Mouse (Mus musculus) hindbrain, embryonic 16.5 days (tissue): ENCODE results near the gene Ddb2. TPM values are rescaled to one million over a fixed set of nuclear protein-coding genes. Genes with fewer than 3 reads are reported as not detected.

Source experiments
- ATAC-seq: fragments of 200-750 bp; cut with Nextera tagmentation; 2 replicates; pipeline ENCODE4 v1.8.0; 2017; ENCODE audit warnings: moderate TSS enrichment, moderate library complexity
- H3K27ac ChIP-seq: fragments of 300-500 bp; sonication (generic); 2 replicates; pipeline ENCODE4 v1.5.1; 2014; ENCODE audit warnings: low read depth, mild to moderate bottlenecking, control low read depth, low read length, moderate library complexity
- H3K27me3 ChIP-seq: fragments of 300-500 bp; sonication (generic); replicated peaks from 2 replicates; pipeline ENCODE4 v1.6.1; 2014; ENCODE audit warnings: low read length; ENCODE audit not compliant: control insufficient read depth, insufficient read depth
- H3K36me3 ChIP-seq: fragments of 300-500 bp; sonication (generic); 2 replicates; pipeline ENCODE4 v1.6.1; 2014; ENCODE audit warnings: mild to moderate bottlenecking, low read length, moderate library complexity, mixed read lengths; ENCODE audit not compliant: control insufficient read depth, insufficient read depth
- H3K4me1 ChIP-seq: fragments of 300-500 bp; sonication (generic); 2 replicates; pipeline ENCODE4 v1.6.1; 2014; ENCODE audit warnings: low read depth, low read length; ENCODE audit not compliant: control insufficient read depth, insufficient read depth
- H3K4me2 ChIP-seq: fragments of 300-500 bp; sonication (generic); 2 replicates; pipeline ENCODE4 v1.6.1; 2014; ENCODE audit warnings: mild to moderate bottlenecking, low read length, control low read depth, moderate library complexity
- H3K4me3 ChIP-seq: fragments of 300-500 bp; sonication (generic); 2 replicates; pipeline ENCODE4 v1.5.1; 2014; ENCODE audit warnings: mild to moderate bottlenecking, low read length, control low read depth, moderate library complexity
- H3K9ac ChIP-seq: fragments of 300-500 bp; sonication (generic); 2 replicates; pipeline ENCODE4 v1.6.1; 2014; ENCODE audit warnings: low read depth, mild to moderate bottlenecking, control low read depth, low read length, moderate library complexity
- H3K9me3 ChIP-seq: fragments of 300-500 bp; sonication (generic); 2 replicates; pipeline ENCODE4 v1.6.1; 2014; ENCODE audit warnings: mild to moderate bottlenecking, low read length, moderate library complexity; ENCODE audit not compliant: control insufficient read depth
- WGBS: fragments of 180-500 bp; shearing (Covaris S2); extraction: QIAGEN DNeasy Blood & Tissue Kit; methylation state at CpG from one replicate; pipeline ENCODE4 v1.1.7; 2014; 5-methylcytosine and 5-hydroxymethylcytosine counted together
- polyA plus RNA-seq: library from polyadenylated mRNA; unstranded; fragments of >200 nt; fragmentation: Nextera tagmentation; extraction: Ambion mirVana; gene quantifications from 2 replicates; pipeline ENCODE4 v1.2.1, GENCODE M21; 2015

Ddb2 gene
- polyA plus RNA-seq, 1 experiment from 2014 or later, result 16.1 TPM

DNA sequence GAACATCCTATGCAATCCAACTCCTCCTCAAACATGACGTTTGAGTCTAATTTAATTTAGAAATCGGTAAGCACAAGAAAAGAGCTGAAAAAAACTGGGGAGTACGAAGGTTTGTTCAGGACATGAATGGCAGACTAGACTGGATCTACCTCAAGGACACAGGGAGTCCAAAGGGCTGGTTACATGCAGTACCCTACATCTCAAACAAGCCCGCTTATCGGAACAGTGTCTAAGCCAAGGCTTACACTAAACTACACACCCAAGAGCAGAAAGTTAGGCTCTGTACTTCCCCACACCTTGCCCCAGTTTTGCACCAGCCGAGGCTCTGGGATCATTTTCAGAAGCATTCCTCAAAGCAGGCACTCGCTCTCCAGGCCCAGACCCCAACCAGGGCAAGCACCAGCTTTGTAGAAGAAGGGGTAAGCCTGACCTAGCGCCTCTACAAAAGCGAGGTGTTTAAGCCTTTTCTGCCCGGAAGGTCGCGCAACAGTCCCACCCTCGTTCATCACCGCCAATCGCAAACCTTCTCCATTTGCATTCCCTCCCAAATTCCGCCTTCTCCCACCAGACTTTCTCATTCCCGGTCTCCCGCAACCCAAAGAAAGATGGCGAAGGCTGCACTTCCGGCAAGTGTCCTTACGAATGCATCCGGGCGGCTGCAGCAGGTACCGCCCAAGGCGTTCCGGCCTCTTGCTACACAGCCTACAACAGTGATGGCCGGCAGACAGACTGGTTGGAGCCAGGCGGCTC, 34.4 kb downstream of the Ddb2 start, which contains the start of the genes Nr1h3 and Acp2:
Gene Nr1h3 (minus strand): TSS at position 613 of the 750 bp plus-strand sequence.
Gene Acp2 (plus strand): TSS at position 664 of the 750 bp plus-strand sequence.
- H3K4me2 ChIP-seq, result peak within 1 kb of the TSS; percentile 76
- H3K27me3 ChIP-seq, result no peaks in the 10 kb centered on the region
- H3K4me3 ChIP-seq, result peak within 1 kb of the TSS; percentile 79
- no peaks in the 10 kb centered on the region for H3K9me3 ChIP-seq
- H3K4me1 ChIP-seq, result peaks cover 17% of the 10 kb centered on the region
- peaks cover 9% of the 10 kb centered on the region for H3K36me3 ChIP-seq
- H3K9ac ChIP-seq, result peak within 1 kb of the TSS; percentile 90
- H3K27ac ChIP-seq, result peak within 1 kb of the TSS; percentile 87
- peak; percentile 98 for ATAC-seq
- 2% methylated on average over 28 of the region's 28 CpGs for WGBS

DNA sequence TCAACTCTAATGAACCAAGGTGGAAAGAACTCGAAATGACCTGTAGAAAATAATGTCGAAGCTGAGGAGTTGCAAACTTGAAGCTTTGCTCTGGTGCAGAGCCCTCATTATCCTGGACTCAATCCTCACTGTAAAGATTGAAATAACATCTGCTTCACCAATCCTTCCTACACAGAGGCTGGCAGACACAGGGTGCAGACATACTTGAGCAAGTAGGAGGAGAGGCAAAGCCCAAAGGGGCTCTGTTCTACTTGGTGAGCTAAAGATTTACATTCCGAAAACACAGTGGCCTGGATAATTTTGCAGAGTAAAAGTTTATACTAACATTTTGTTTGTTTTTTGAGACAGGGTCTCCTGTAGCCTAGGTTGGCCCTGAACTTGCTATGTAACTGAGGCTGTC, 37.9 kb downstream of the Ddb2 start:
- Histone ChIP-seq H3K9ac (no peak overlapping the region), H3K36me3 (no peaks in the 10 kb centered on the region), H3K27me3 (no peaks in the 10 kb centered on the region), H3K4me2 (no peak overlapping the region), H3K9me3 (no peaks in the 10 kb centered on the region), H3K4me3 (no peak overlapping the region), H3K4me1 (peaks cover 11% of the 10 kb centered on the region), H3K27ac (no peak overlapping the region)
- no peak for ATAC-seq
- WGBS, result 82% methylated on average over 3 of the region's 3 CpGs

DNA sequence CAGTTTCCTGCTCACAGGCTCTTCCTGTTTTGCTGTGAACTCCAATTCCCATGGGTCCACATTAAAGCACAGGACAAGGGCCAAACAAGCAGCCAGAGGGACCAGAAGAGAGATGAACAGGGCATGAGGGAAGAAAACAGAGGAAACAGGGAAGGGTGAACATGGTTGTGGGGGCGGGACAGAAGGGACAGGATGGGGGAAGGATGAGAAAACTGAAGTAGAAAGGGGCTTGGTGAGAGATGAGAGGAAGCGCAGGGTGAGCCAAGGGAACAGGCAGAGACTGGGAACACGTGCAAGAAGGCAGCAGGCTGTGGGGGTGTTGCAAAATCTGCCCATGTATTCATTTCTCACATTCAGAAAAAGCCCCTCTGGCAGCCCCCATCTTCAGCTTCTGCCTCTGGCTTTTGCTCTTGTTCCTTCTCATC, 40.2 kb downstream of the Ddb2 start:
- Histone ChIP-seq H3K4me2 (no peak overlapping the region), H3K27me3 (no peaks in the 10 kb centered on the region), H3K4me3 (no peak overlapping the region), H3K9ac (no peak overlapping the region), H3K9me3 (no peaks in the 10 kb centered on the region), H3K27ac (no peak overlapping the region; the same call in 1 of the 2 replicates), H3K4me1 (no peaks in the 10 kb centered on the region; the same call in 1 of the 2 replicates), H3K36me3 (no peaks in the 10 kb centered on the region)
- 70% methylated on average over 3 of the region's 3 CpGs for WGBS
- no peak for ATAC-seq

DNA sequence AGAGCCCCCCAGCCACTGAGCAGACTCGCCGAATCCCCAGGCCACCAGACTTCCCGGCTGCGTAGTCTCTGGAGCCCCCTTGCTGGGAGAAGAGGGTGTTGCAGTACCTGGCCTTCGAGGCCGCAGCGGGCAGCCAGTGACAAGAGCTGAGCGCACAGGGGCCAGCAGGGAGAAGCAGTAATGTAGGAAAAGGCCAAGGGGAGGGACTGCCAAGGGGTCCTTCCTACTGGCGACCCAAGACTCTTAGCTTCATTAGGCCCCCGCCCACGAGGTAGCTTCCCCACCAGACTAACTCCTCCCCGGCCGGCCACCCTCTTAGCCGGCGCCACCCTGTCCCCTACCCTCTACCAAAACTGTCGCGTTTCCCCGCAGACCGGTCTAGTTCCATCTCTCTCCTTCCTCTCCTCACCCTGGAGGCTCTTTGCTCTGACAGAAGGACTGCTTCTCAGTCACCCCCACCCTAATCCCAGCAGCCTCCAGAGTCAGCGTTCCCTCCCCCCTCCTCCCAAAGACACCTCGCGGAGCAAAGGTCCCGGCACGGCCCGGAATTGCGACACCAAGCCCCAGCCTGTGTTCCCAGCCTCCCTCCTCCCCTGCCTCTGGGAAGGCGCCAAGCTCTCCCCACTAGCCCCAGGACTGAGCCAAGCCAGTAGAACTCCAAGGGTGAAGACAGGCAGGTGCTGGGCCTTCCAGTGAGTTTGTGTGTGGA, 42.0 kb downstream of the Ddb2 start:
- no peaks in the 10 kb centered on the region for H3K36me3 ChIP-seq
- H3K9ac ChIP-seq, result peak overlapping the region; percentile 53
- no peaks in the 10 kb centered on the region; the same call in 1 of the 2 replicates for H3K4me1 ChIP-seq
- WGBS, result 2% methylated on average over 27 of the region's 27 CpGs
- H3K27me3 ChIP-seq, result no peaks in the 10 kb centered on the region
- peak overlapping the region; percentile 62 for H3K4me2 ChIP-seq
- no peaks in the 10 kb centered on the region for H3K9me3 ChIP-seq
- H3K27ac ChIP-seq, result 0 out of 2 replicates have a peak overlapping the region, but pooled peaks have one; percentile 29
- peak; percentile 84 for ATAC-seq
- H3K4me3 ChIP-seq, result peak overlapping the region; percentile 33

DNA sequence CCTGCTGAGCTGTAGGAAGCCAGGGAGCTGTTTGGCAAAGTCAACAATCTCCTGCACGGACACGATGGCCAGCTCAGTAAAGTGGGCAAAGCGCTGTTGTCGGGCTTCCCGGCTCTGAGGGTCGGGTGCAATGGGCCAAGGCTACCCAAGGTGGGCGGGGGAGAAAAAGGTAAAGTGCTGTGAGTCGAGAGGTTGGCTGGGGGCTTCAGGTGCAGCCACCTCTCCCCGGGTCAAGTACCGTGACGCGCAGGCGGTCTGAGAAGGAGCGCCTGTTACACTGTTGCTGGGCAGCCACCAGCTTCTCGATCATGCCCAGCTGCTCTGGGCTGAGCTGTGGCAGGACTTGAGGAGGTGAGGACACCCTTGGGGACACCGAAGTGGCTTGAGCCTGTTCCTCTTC, 46.3 kb downstream of the Ddb2 start:
- Histone ChIP-seq H3K4me2 (no peak overlapping the region), H3K4me1 (no peaks in the 10 kb centered on the region; the same call in 1 of the 2 replicates), H3K27me3 (no peaks in the 10 kb centered on the region), H3K9me3 (no peaks in the 10 kb centered on the region), H3K9ac (no peak overlapping the region), H3K36me3 (no peaks in the 10 kb centered on the region), H3K4me3 (no peak overlapping the region), H3K27ac (no peak overlapping the region)
- 93% methylated on average over 16 of the region's 16 CpGs for WGBS
- ATAC-seq, result peak; percentile 6; the same call in 1 of the 2 replicates

DNA sequence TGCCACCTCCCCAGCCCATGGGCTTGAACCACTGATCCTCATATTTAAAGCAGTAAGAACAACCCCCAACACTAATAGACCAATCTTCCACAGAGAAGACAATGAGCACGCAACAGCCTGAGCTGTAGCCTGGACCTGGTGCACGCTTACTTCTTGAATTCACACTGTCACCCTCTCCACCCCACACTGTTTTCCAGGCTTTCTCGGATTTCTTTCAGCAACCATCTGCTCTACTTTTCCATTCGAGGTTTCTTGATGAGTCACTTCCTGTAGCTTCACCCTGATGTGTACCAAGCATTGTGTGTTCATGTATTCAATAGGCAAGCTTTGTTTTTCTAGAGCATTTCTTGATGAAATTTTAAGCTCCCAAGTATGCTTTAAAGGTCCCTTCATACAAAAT, 49.4 kb downstream of the Ddb2 start:
- peaks cover 5% of the 10 kb centered on the region; the same call in 1 of the 2 replicates for H3K4me1 ChIP-seq
- WGBS, result 71% methylated on average over 4 of the region's 4 CpGs
- no peaks in the 10 kb centered on the region for H3K9me3 ChIP-seq
- H3K4me3 ChIP-seq, result no peak overlapping the region
- no peak for ATAC-seq
- no peak overlapping the region for H3K27ac ChIP-seq
- no peaks in the 10 kb centered on the region for H3K27me3 ChIP-seq
- H3K4me2 ChIP-seq, result no peak overlapping the region
- no peak overlapping the region for H3K9ac ChIP-seq
- no peaks in the 10 kb centered on the region for H3K36me3 ChIP-seq

DNA sequence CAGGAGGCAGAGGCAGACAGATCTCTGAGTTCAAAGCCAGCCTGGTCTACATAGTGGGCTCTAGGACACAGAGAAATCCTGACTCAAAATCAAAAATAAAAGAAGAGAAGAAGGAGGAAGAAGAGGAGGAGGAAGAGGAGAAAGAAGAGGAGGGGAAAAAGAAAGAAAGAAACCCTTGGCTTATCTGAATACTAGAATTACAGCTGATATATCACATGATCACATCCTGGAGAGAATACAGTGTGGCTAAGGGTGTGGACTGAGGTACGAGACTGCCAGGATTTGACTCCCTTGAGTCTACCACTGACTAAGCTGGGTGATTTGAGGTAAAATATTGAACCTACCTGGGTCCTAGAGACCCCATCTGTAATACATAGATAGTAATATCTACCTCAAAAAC, 50.6 kb downstream of the Ddb2 start:
- Histone ChIP-seq H3K27ac (no peak overlapping the region), H3K4me3 (no peak overlapping the region), H3K4me2 (no peak overlapping the region), H3K4me1 (peaks cover 12% of the 10 kb centered on the region), H3K36me3 (no peaks in the 10 kb centered on the region), H3K9ac (no peak overlapping the region), H3K27me3 (no peaks in the 10 kb centered on the region), H3K9me3 (no peaks in the 10 kb centered on the region)
- 78% methylated on average over 1 of the region's 1 CpGs for WGBS
- no peak for ATAC-seq

DNA sequence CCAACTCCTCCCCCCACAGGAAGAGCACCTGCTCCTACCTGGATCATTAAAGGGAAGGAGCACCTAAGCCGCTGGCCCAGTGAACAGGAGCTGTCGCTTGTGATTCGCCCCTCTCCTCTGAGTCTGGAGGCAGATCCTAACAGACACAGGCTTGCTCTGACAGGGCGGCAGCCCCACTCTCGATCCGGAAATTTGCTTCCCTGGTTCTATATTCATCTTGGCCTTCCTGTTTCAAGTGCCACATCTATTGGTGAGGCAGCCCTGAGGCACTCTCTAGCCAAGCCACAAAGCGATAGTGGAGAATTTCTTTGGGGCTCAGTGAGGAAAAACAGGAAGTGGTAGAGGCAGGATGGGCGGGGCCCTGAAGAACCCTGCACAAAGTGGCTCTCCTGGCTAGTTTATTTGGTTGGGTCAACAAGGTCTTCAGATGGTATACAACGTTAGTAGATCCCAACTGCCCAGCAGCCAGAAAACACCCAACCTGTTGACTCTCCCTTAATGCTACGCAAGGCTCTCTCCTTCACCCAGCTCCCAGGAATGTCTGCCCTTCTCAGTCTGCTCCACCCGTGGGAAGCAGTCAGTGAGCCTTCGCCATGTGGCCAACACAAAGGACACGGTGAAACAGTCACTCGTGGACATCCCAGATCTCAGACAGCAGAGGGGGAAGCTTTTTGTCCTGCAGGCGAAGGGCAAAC, 52.9 kb downstream of the Ddb2 start, which contains the start of gene Madd:
Gene Madd (minus strand): TSS at position 127 of the 695 bp plus-strand sequence.
- Histone ChIP-seq H3K36me3 (no peaks in the 10 kb centered on the region), H3K27me3 (no peaks in the 10 kb centered on the region), H3K27ac (peak within 1 kb of the TSS; percentile 93), H3K4me1 (peaks cover 22% of the 10 kb centered on the region), H3K4me2 (peak within 1 kb of the TSS; percentile 77), H3K9me3 (no peaks in the 10 kb centered on the region), H3K9ac (peak within 1 kb of the TSS; percentile 92), H3K4me3 (peak within 1 kb of the TSS; percentile 87)
- WGBS, result 66% methylated on average over 15 of the region's 15 CpGs
- peak; percentile 0; the same call in 1 of the 2 replicates for ATAC-seq
